Mouse (Mus musculus) embryonic facial prominence, embryonic 10.5 days (tissue): ENCODE data around the gene Alg9. TPM values are rescaled to one million over a fixed set of nuclear protein-coding genes. Genes with fewer than 3 reads are reported as not detected.
A peak's percentile ranks its signal among the peaks of the same experiment; 100 is the strongest.

ENCODE experiments used
- DNase-seq: peaks from one replicate; pipeline ENCODE4 v3.0.0-alpha.2; 2017; ENCODE audit warnings: low spot score
- H3K27ac ChIP-seq: fragments of 300-500 bp; sonication (generic); replicated peaks from 2 replicates; pipeline ENCODE4 v1.5.1; 2016; ENCODE audit warnings: mild to moderate bottlenecking
- H3K27me3 ChIP-seq: fragments of 300-500 bp; sonication (generic); replicated peaks from 2 replicates; pipeline ENCODE4 v1.6.1; 2016; ENCODE audit warnings: low read depth, mild to moderate bottlenecking; ENCODE audit not compliant: poor library complexity, severe bottlenecking
- H3K36me3 ChIP-seq: fragments of 300-500 bp; sonication (generic); replicated peaks from 2 replicates; pipeline ENCODE4 v1.6.1; 2016; ENCODE audit warnings: mild to moderate bottlenecking, moderate library complexity
- H3K4me1 ChIP-seq: fragments of 300-500 bp; sonication (generic); 2 replicates; pipeline ENCODE4 v1.6.1; 2016
- H3K4me3 ChIP-seq: fragments of 300-500 bp; sonication (generic); 2 replicates; pipeline ENCODE4 v1.5.1; 2016; ENCODE audit warnings: mild to moderate bottlenecking, moderate library complexity
- H3K9me3 ChIP-seq: fragments of 300-500 bp; sonication (generic); 2 replicates; pipeline ENCODE4 v1.6.1; 2016; ENCODE audit warnings: mild to moderate bottlenecking
- WGBS: fragments of 180-500 bp; shearing (Covaris S2); methylation state at CpG from one replicate; pipeline ENCODE4 v1.1.7; 2016; 5-methylcytosine and 5-hydroxymethylcytosine counted together
- polyA plus RNA-seq: library from polyadenylated mRNA; unstranded; fragments of >200 nt; fragmentation: Nextera tagmentation; extraction: Ambion mirVana; gene quantifications from 2 replicates; pipeline ENCODE4 v1.2.1, GENCODE M21; 2016

The Alg9 gene
- 40.1 and 41.2 TPM in 2 replicates for polyA plus RNA-seq

GRCm38 (mm10) chr9:50774991-50775612 lies at the start of gene Alg9, which contains the start of gene 1110032A03Rik:
Gene Alg9 (plus strand): TSS chr9:50775019.
Gene 1110032A03Rik (minus strand): TSS chr9:50775520.
- under 1% methylated on average over 51 of the region's 51 CpGs for WGBS
- Histone ChIP-seq H3K27ac (peak within 1 kb of the TSS; percentile 96), H3K27me3 (no peaks in the 10 kb centered on the region), H3K36me3 (peaks cover 49% of the 10 kb centered on the region), H3K4me3 (peak within 1 kb of the TSS; percentile 94), H3K9me3 (no peaks in the 10 kb centered on the region), H3K4me1 (peaks cover 23% of the 10 kb centered on the region)
- DNase-seq = peak; percentile 89

- Histone ChIP-seq H3K4me3 (peak overlapping the region; percentile 81), H3K9me3 (no peaks in the 10 kb centered on the region), H3K36me3 (peaks cover 16% of the 10 kb centered on the region), H3K27me3 (peaks cover 9% of the 10 kb centered on the region; the same call in 1 of the 2 replicates), H3K27ac (peak overlapping the region; percentile 96), H3K4me1 (peaks cover 75% of the 10 kb centered on the region)
- peak; percentile 73 for DNase-seq
- 23% methylated on average over 8 of the region's 8 CpGs for WGBS
Observed at GRCm38 (mm10) chr9:50725921-50726590, 48.8 kb upstream of the Alg9 start.

DNA sequence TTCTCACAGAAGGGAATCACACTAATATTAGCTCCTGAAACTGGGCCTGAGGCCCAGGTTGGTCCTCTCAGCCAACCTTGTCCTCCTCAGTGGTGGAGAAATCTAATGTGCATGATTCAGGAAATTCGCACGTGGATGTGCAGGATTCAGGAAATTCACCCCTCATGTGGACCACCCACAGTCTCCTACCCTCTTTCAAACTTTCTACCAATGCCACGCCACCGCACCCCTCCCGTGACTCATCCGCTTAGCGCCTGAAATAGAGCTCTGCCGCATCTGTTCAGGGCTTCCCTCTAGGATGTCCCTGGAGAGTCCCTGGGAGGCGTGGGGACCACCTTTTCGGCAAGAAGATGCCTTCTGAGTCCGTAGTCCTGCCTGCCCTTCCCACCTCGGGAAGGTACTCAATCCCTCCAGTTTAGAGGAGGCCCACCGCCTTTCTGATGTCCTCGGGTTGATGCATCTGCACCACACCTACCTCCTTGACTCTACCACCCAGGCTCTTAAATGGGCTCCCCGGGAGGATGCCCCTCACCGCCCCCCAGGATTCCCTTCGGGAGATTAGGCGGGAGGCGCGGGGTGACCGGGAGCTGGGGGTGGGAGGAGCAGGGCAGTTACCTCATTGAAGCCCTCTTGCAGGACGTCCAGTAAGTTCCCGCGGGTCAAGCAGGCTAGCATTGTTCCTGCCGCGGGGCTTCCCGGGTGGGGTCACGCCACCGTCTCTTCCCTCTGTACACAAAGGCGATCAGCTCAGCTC lies 47.5 kb upstream of the Alg9 start:
- 3% methylated on average over 30 of the region's 30 CpGs for WGBS
- Histone ChIP-seq H3K27ac (peak overlapping the region; percentile 96), H3K9me3 (no peaks in the 10 kb centered on the region), H3K4me3 (peak overlapping the region; percentile 81), H3K36me3 (peaks cover 6% of the 10 kb centered on the region), H3K4me1 (peaks cover 66% of the 10 kb centered on the region), H3K27me3 (peaks cover 9% of the 10 kb centered on the region; the same call in 1 of the 2 replicates)
- peak; percentile 68 for DNase-seq

- under 1% methylated on average over 45 of the region's 45 CpGs for WGBS
- Histone ChIP-seq H3K9me3 (no peaks in the 10 kb centered on the region), H3K27ac (peak overlapping the region; percentile 96), H3K36me3 (peaks cover 3% of the 10 kb centered on the region; the same call in 1 of the 2 replicates), H3K4me3 (peak overlapping the region; percentile 81), H3K27me3 (peaks cover 9% of the 10 kb centered on the region; the same call in 1 of the 2 replicates), H3K4me1 (peaks cover 69% of the 10 kb centered on the region)
- DNase-seq = peak; percentile 91
Observed at GRCm38 (mm10) chr9:50727925-50728651, 46.7 kb upstream of the Alg9 start.

GRCm38 (mm10) chr9:50729600-50729999 lies 45.2 kb upstream of the Alg9 start:
- no peak for DNase-seq
- Histone ChIP-seq H3K36me3 (no peaks in the 10 kb centered on the region), H3K4me3 (no peak overlapping the region), H3K27me3 (peaks cover 9% of the 10 kb centered on the region; the same call in 1 of the 2 replicates), H3K9me3 (no peaks in the 10 kb centered on the region), H3K4me1 (peaks cover 59% of the 10 kb centered on the region), H3K27ac (no peak overlapping the region)
- WGBS = 39% methylated on average over 4 of the region's 4 CpGs

GRCm38 (mm10) chr9:50732560-50732959 lies 42.3 kb upstream of the Alg9 start:
- H3K9me3 ChIP-seq = no peaks in the 10 kb centered on the region
- no peak overlapping the region for H3K4me3 ChIP-seq
- WGBS = 29% methylated on average over 4 of the region's 4 CpGs
- peaks cover 11% of the 10 kb centered on the region; the same call in 1 of the 2 replicates for H3K27me3 ChIP-seq
- peaks cover 34% of the 10 kb centered on the region for H3K4me1 ChIP-seq
- H3K36me3 ChIP-seq = no peaks in the 10 kb centered on the region
- no peak for DNase-seq
- no peak overlapping the region; the same call in 1 of the 2 replicates for H3K27ac ChIP-seq

GRCm38 (mm10) chr9:50734989-50735388 lies 39.8 kb upstream of the Alg9 start:
- H3K36me3 ChIP-seq = no peaks in the 10 kb centered on the region
- H3K27me3 ChIP-seq = peaks cover 9% of the 10 kb centered on the region; the same call in 1 of the 2 replicates
- peaks cover 30% of the 10 kb centered on the region for H3K4me1 ChIP-seq
- H3K4me3 ChIP-seq = 0 out of 2 replicates have a peak overlapping the region, but pooled peaks have one; percentile 14
- no peak overlapping the region for H3K27ac ChIP-seq
- H3K9me3 ChIP-seq = no peaks in the 10 kb centered on the region
- DNase-seq = peak; percentile 62
- 9% methylated on average over 9 of the region's 9 CpGs for WGBS

DNA sequence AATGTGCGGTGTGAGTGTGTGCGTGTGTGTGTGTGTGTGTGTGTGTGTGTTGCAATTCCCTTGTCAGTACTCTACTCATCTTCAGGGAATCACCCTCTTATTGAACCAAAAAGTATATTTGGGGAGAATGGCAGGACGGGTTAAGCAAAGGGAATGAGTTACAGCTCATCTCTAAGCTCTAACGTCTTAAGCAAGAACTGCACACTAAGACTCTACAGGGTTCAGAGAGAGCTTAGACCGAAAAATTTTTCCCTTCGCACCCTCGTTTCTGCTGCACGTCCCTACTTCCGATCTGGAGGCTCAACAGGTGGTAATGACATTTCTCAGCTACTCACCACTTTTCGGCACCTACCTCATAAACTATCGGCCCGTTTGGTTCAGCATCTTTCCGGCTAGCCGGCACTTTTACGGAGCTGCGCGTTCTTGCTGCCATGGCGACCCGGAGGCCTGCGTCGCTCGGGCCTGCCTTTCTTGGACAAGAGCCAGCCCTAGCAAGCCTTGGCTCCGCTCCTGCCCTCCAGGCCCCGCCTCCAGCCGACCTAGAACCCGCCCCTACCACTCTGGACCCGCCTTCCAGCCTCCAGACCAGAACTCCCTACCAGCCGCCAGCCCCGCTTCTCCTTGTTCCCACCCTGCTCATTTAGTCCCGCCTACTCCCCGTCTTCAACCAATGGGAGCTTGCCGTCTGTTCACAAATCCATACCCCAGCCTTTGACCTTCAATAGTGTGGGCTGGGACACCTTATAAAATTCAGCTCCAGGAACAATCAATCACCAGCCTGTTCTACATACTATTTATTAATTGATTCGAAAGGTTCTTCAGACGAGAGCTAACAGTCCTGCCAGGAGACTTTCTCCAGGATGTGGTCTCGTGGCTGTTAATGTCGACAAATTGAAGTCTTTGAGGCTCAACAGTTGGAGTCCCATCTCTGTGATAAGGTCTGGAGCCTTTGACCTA lies 35.6 kb upstream of the Alg9 start, which contains the start of gene Dixdc1:
Gene Dixdc1, minus strand, starts transcription at position 604 of the 957 bp plus-strand sequence.
- Histone ChIP-seq H3K27ac (peak within 1 kb of the TSS; percentile 57; the same call in 1 of the 2 replicates), H3K27me3 (0 out of 2 replicates have a peak, but pooled peaks cover 5% of the 10 kb centered on the region), H3K9me3 (no peaks in the 10 kb centered on the region), H3K4me3 (peak within 1 kb of the TSS; percentile 49), H3K4me1 (peaks cover 16% of the 10 kb centered on the region), H3K36me3 (no peaks in the 10 kb centered on the region)
- peak; percentile 95 for DNase-seq
- WGBS = 16% methylated on average over 36 of the region's 36 CpGs

GRCm38 (mm10) chr9:50740867-50741784 lies 33.7 kb upstream of the Alg9 start:
- H3K4me3 ChIP-seq = no peak overlapping the region
- H3K27ac ChIP-seq = no peak overlapping the region
- DNase-seq = no peak
- H3K4me1 ChIP-seq = peaks cover 16% of the 10 kb centered on the region
- 87% methylated on average over 14 of the region's 14 CpGs for WGBS
- H3K27me3 ChIP-seq = peaks cover 20% of the 10 kb centered on the region
- no peaks in the 10 kb centered on the region for H3K9me3 ChIP-seq
- H3K36me3 ChIP-seq = no peaks in the 10 kb centered on the region

DNA sequence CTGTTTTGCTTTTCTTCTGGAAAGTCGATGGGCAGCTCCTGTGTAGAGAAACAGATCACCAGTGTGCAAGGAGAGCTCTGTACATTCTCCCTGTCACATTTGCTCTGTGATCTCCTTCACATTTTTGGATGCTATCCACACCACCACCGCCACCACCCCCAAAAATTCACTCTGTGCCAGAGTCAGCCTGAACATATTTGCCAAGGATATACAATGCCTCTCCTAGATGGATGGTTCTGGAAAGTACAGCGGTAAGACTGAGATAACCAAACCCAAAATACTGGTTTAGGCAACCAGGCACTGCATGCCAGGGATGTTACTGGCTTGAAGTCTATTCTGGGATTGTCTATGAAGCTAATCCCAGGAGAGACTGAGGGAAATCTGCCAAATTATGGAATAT lies 32.6 kb upstream of the Alg9 start:
- peaks cover 22% of the 10 kb centered on the region for H3K4me1 ChIP-seq
- WGBS = 84% methylated on average over 3 of the region's 3 CpGs

More for the DNA sequence above, 32.6 kb upstream of the Alg9 start:
- H3K4me3 ChIP-seq = no peak overlapping the region
- H3K36me3 ChIP-seq = no peaks in the 10 kb centered on the region
- DNase-seq = no peak
- peaks cover 31% of the 10 kb centered on the region for H3K27me3 ChIP-seq
- no peaks in the 10 kb centered on the region for H3K9me3 ChIP-seq
- H3K27ac ChIP-seq = no peak overlapping the region
